Mouse (Mus musculus) lung, adult 2 months (tissue): ENCODE measurements around the gene Srrm1. TPM values are rescaled to one million over a fixed set of nuclear protein-coding genes. Genes with fewer than 3 reads are reported as not detected.

Source experiments
- DNase-seq: peaks from one replicate; pipeline ENCODE4 v3.0.0; 2022
- H3K4me1 ChIP-seq: fragments of 200-500 bp; 2 replicates; pipeline ENCODE4 v1.6.1; 2011; ENCODE audit warnings: low read length; ENCODE audit not compliant: control insufficient read depth, insufficient read depth
- H3K4me3 ChIP-seq: fragments of 200-500 bp; replicated peaks from 2 replicates; pipeline ENCODE3; 2011; ENCODE audit warnings: low read depth, mild to moderate bottlenecking, control low read depth, low read length; ENCODE audit errors: extremely low read depth
- CTCF ChIP-seq: fragments of 200-500 bp; IDR thresholded peaks from 2 replicates; pipeline ENCODE4 v1.5.1; 2011; ENCODE audit warnings: mild to moderate bottlenecking, low read length, control low read depth; ENCODE audit not compliant: insufficient read depth
- POLR2A ChIP-seq: fragments of 200-500 bp; IDR thresholded peaks from 2 replicates; pipeline ENCODE4 v1.6.1; 2011; ENCODE audit warnings: low read depth, mild to moderate bottlenecking, control low read depth, low read length, borderline replicate concordance; ENCODE audit errors: extremely low read depth
- WGBS: fragments of 180-500 bp; shearing (Covaris S2); methylation state at CpG from one replicate; pipeline ENCODE4 v1.1.7; 2018; 5-methylcytosine and 5-hydroxymethylcytosine counted together
- polyA plus RNA-seq: library from polyadenylated mRNA; depleted of rRNA; stranded (reverse); fragments of >200 nt; gene quantifications from 2 replicates; pipeline ENCODE4 v1.2.3, GENCODE M21; 2012; rRNA removed

The Srrm1 gene
- polyA plus RNA-seq = 19.4 and 31.0 TPM in 2 replicates

GRCm38 (mm10) chr4:135353066-135353793 lies at the start of gene Srrm1:
Gene Srrm1 (minus strand): TSS chr4:135353321.
- under 1% methylated on average over 69 of the region's 69 CpGs for WGBS
- TF ChIP-seq CTCF (no peak), POLR2A (peak; percentile 87; the same call in 1 of the 2 replicates)
- Histone ChIP-seq H3K4me3 (peak within 1 kb of the TSS; percentile 91), H3K4me1 (peaks cover 13% of the 10 kb centered on the region)
- DNase-seq = peak; percentile 97

GRCm38 (mm10) chr4:135401881-135402280 lies 48.8 kb upstream of the Srrm1 start:
- DNase-seq = no peak
- TF ChIP-seq POLR2A (no peak), CTCF (no peak)
- WGBS = 43% methylated on average over 7 of the region's 7 CpGs
- H3K4me3 ChIP-seq = no peak overlapping the region
- 0 out of 2 replicates have a peak, but pooled peaks cover 2% of the 10 kb centered on the region for H3K4me1 ChIP-seq

DNA sequence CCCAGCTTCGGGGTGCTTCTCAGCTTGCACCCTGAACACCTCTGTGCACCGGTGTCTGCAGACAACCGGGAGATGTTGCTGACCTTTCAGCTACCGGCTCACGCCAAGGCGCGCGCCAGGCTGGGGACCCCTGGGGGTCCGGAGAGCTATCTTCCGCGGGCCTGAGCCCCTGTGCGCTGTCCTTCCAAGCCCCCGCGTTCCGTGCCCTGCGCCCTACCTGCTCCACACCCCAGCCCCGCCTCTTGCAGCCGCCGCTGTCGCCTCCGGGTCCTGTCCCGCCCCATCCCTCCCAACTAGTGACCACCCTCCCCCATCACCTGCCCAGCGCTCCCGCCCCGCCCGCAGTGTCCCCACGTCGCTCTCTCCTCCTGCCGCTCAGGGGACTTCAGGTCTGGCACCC lies 44.9 kb upstream of the Srrm1 start, which contains the start of gene Ncmap:
Gene Ncmap, minus strand, starts transcription at position 237 of the 400 bp plus-strand sequence.
- WGBS = 1% methylated on average over 29 of the region's 29 CpGs
- TF ChIP-seq POLR2A (no peak), CTCF (no peak)
- Histone ChIP-seq H3K4me1 (0 out of 2 replicates have a peak, but pooled peaks cover 2% of the 10 kb centered on the region), H3K4me3 (peak within 1 kb of the TSS; percentile 18)
- no peak for DNase-seq

- peak overlapping the region; percentile 18 for H3K4me3 ChIP-seq
Observed at GRCm38 (mm10) chr4:135397551-135397950, 44.4 kb upstream of the Srrm1 start.

GRCm38 (mm10) chr4:135396303-135396702 lies 43.2 kb upstream of the Srrm1 start:
- H3K4me1 ChIP-seq = 0 out of 2 replicates have a peak, but pooled peaks cover 2% of the 10 kb centered on the region
- TF ChIP-seq CTCF (no peak), POLR2A (no peak)
- H3K4me3 ChIP-seq = no peak overlapping the region
- 86% methylated on average over 5 of the region's 5 CpGs for WGBS
- no peak for DNase-seq

More at GRCm38 (mm10) chr4:135397551-135397950, 44.4 kb upstream of the Srrm1 start:
- 0 out of 2 replicates have a peak, but pooled peaks cover 2% of the 10 kb centered on the region for H3K4me1 ChIP-seq
- WGBS = 13% methylated on average over 16 of the region's 16 CpGs
- TF ChIP-seq POLR2A (no peak), CTCF (no peak)
- DNase-seq = no peak

- WGBS = 84% methylated on average over 4 of the region's 4 CpGs
- no peak for TF ChIP-seq POLR2A
- TF ChIP-seq CTCF = no peak
- Histone ChIP-seq H3K4me3 (no peak overlapping the region), H3K4me1 (0 out of 2 replicates have a peak, but pooled peaks cover 2% of the 10 kb centered on the region)
- no peak for DNase-seq
Observed at GRCm38 (mm10) chr4:135395375-135395774, 42.3 kb upstream of the Srrm1 start.

DNA sequence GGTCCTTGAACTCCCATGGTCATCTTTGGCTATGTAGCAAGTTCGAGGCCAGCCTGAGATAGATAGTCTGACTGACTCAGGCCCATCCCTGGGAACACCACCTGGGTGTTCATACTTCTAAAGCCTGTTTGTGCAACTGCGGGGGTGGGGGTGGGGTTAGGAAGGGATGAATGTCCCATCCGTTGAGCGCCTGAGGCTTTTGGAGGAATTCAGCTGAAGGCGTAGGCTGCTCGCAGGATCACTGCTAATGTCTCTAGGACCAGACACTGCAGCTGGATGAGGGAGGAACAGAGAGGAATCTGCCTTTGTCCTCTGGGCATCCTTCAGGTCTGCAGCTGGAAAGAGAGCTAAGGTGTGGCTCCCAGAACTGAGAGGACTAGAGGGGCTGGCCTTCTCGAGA lies 41.5 kb upstream of the Srrm1 start:
- 82% methylated on average over 7 of the region's 7 CpGs for WGBS
- Histone ChIP-seq H3K4me1 (0 out of 2 replicates have a peak, but pooled peaks cover 2% of the 10 kb centered on the region), H3K4me3 (no peak overlapping the region)
- no peak for DNase-seq
- no peak for TF ChIP-seq POLR2A

- TF ChIP-seq POLR2A = no peak
- no peak for TF ChIP-seq CTCF
- 70% methylated on average over 6 of the region's 6 CpGs for WGBS
Observed at GRCm38 (mm10) chr4:135393381-135393780, 40.3 kb upstream of the Srrm1 start.

GRCm38 (mm10) chr4:135392801-135393200 lies 39.7 kb upstream of the Srrm1 start:
- H3K4me1 ChIP-seq = no peaks in the 10 kb centered on the region
- no peak for TF ChIP-seq POLR2A
- TF ChIP-seq CTCF = no peak
- H3K4me3 ChIP-seq = no peak overlapping the region
- DNase-seq = no peak
- WGBS = 94% methylated on average over 3 of the region's 3 CpGs

More at GRCm38 (mm10) chr4:135393381-135393780, 40.3 kb upstream of the Srrm1 start:
- DNase-seq = no peak
- 0 out of 2 replicates have a peak, but pooled peaks cover 2% of the 10 kb centered on the region for H3K4me1 ChIP-seq
- H3K4me3 ChIP-seq = no peak overlapping the region

GRCm38 (mm10) chr4:135391014-135391413 lies 37.9 kb upstream of the Srrm1 start:
- DNase-seq = no peak
- no peak overlapping the region for H3K4me3 ChIP-seq
- TF ChIP-seq CTCF (no peak), POLR2A (no peak)
- H3K4me1 ChIP-seq = no peaks in the 10 kb centered on the region
- WGBS = 45% methylated on average over 6 of the region's 6 CpGs
